Mouse (Mus musculus) kidney, embryonic 16.5 days (tissue): ENCODE results near the gene Gpx5. TPM values are rescaled to one million over a fixed set of nuclear protein-coding genes. Genes with fewer than 3 reads are reported as not detected.

Source experiments
- ATAC-seq: fragments of 200-750 bp; cut with Nextera tagmentation; 2 replicates; pipeline ENCODE4 v1.8.0; 2017; ENCODE audit warnings: moderate TSS enrichment; ENCODE audit not compliant: low FRiP score, low TSS enrichment
- H3K27ac ChIP-seq: fragments of 300-500 bp; sonication (generic); 2 replicates; pipeline ENCODE4 v1.5.1; 2014; ENCODE audit warnings: low read length
- H3K27me3 ChIP-seq: fragments of 300-500 bp; sonication (generic); 2 replicates; pipeline ENCODE4 v1.6.1; 2014; ENCODE audit warnings: low read length, control low read depth, mixed read lengths; ENCODE audit not compliant: insufficient read depth
- H3K36me3 ChIP-seq: fragments of 300-500 bp; sonication (generic); 2 replicates; pipeline ENCODE4 v1.6.1; 2014; ENCODE audit warnings: low read length, control low read depth, mixed read lengths; ENCODE audit not compliant: insufficient read depth
- H3K4me1 ChIP-seq: fragments of 300-500 bp; sonication (generic); 2 replicates; pipeline ENCODE4 v1.6.1; 2014; ENCODE audit warnings: low read length, control low read depth, mixed read lengths; ENCODE audit not compliant: insufficient read depth
- H3K4me2 ChIP-seq: fragments of 300-500 bp; sonication (generic); replicated peaks from 2 replicates; pipeline ENCODE4 v1.6.1; 2014; ENCODE audit warnings: low read depth, low read length
- H3K4me3 ChIP-seq: fragments of 300-500 bp; sonication (generic); 2 replicates; pipeline ENCODE4 v1.5.1; 2014; ENCODE audit warnings: mild to moderate bottlenecking, low read length
- H3K9ac ChIP-seq: fragments of 300-500 bp; sonication (generic); replicated peaks from 2 replicates; pipeline ENCODE4 v1.6.1; 2014; ENCODE audit warnings: low read length
- H3K9me3 ChIP-seq: fragments of 300-500 bp; sonication (generic); 2 replicates; pipeline ENCODE4 v1.6.1; 2016; ENCODE audit warnings: low read length, control low read depth
- WGBS: fragments of 180-500 bp; shearing (Covaris S2); extraction: QIAGEN DNeasy Blood & Tissue Kit; methylation state at CpG from one replicate; pipeline ENCODE4 v1.1.7; 2014; 5-methylcytosine and 5-hydroxymethylcytosine counted together
- polyA plus RNA-seq: library from polyadenylated mRNA; unstranded; fragments of >200 nt; fragmentation: Nextera tagmentation; extraction: Ambion mirVana; gene quantifications from 2 replicates; pipeline ENCODE4 v1.2.1, GENCODE M21; 2015

Gpx5 gene
- polyA plus RNA-seq, 1 experiment from 2014 or later: not detected

GRCm38 (mm10) chr13:21243196-21243595, 49.3 kb downstream of the Gpx5 start:
- peak overlapping the region; percentile 53 for H3K4me2 ChIP-seq
- H3K36me3 ChIP-seq: no peaks in the 10 kb centered on the region
- no peak for ATAC-seq
- 23% methylated on average over 13 of the region's 13 CpGs for WGBS
- peaks cover 23% of the 10 kb centered on the region for H3K27me3 ChIP-seq
- H3K9ac ChIP-seq: 0 out of 2 replicates have a peak overlapping the region, but pooled peaks have one; percentile 20
- peaks cover 8% of the 10 kb centered on the region; the same call in 1 of the 2 replicates for H3K4me1 ChIP-seq
- H3K27ac ChIP-seq: no peak overlapping the region
- H3K4me3 ChIP-seq: peak overlapping the region; percentile 38
- peaks cover 3% of the 10 kb centered on the region; the same call in 1 of the 2 replicates for H3K9me3 ChIP-seq

- Histone ChIP-seq H3K9ac (0 out of 2 replicates have a peak overlapping the region, but pooled peaks have one; percentile 20), H3K27ac (no peak overlapping the region), H3K36me3 (no peaks in the 10 kb centered on the region), H3K9me3 (peaks cover 3% of the 10 kb centered on the region; the same call in 1 of the 2 replicates), H3K27me3 (peaks cover 23% of the 10 kb centered on the region), H3K4me2 (peak overlapping the region; percentile 53), H3K4me1 (peaks cover 8% of the 10 kb centered on the region; the same call in 1 of the 2 replicates), H3K4me3 (peak overlapping the region; percentile 38)
- ATAC-seq: no peak
- WGBS: 10% methylated on average over 16 of the region's 16 CpGs
Observed at GRCm38 (mm10) chr13:21242408-21243125, 50.0 kb downstream of the Gpx5 start.

- Histone ChIP-seq H3K4me3 (no peak overlapping the region), H3K9me3 (peaks cover 3% of the 10 kb centered on the region; the same call in 1 of the 2 replicates), H3K36me3 (no peaks in the 10 kb centered on the region), H3K27ac (no peak overlapping the region), H3K9ac (no peak overlapping the region), H3K4me1 (peaks cover 8% of the 10 kb centered on the region; the same call in 1 of the 2 replicates), H3K4me2 (no peak overlapping the region), H3K27me3 (peaks cover 23% of the 10 kb centered on the region)
- ATAC-seq: no peak
- 18% methylated on average over 7 of the region's 7 CpGs for WGBS
Observed at GRCm38 (mm10) chr13:21240788-21241187, 51.7 kb downstream of the Gpx5 start.

- no peak for ATAC-seq
- no peak overlapping the region for H3K9ac ChIP-seq
- WGBS: 56% methylated on average over 6 of the region's 6 CpGs
- H3K4me3 ChIP-seq: no peak overlapping the region
- H3K4me2 ChIP-seq: no peak overlapping the region
- no peak overlapping the region for H3K27ac ChIP-seq
- no peaks in the 10 kb centered on the region for H3K4me1 ChIP-seq
- peaks cover 3% of the 10 kb centered on the region; the same call in 1 of the 2 replicates for H3K9me3 ChIP-seq
- 0 out of 2 replicates have a peak, but pooled peaks cover 4% of the 10 kb centered on the region for H3K27me3 ChIP-seq
- H3K36me3 ChIP-seq: no peaks in the 10 kb centered on the region
Observed at GRCm38 (mm10) chr13:21237161-21237560, 55.4 kb downstream of the Gpx5 start.

GRCm38 (mm10) chr13:21236714-21237113, 55.8 kb downstream of the Gpx5 start:
- Histone ChIP-seq H3K27me3 (no peaks in the 10 kb centered on the region), H3K9ac (no peak overlapping the region), H3K4me3 (no peak overlapping the region), H3K4me2 (no peak overlapping the region), H3K4me1 (no peaks in the 10 kb centered on the region), H3K9me3 (peaks cover 3% of the 10 kb centered on the region; the same call in 1 of the 2 replicates), H3K27ac (no peak overlapping the region), H3K36me3 (no peaks in the 10 kb centered on the region)
- 52% methylated on average over 2 of the region's 2 CpGs for WGBS
- no peak for ATAC-seq

Other genes starting within 250 kb of the Gpx5 start
- gene Olfr1370, start 217.8 kb downstream of the Gpx5 start, polyA plus RNA-seq: not detected in 2 replicates
- gene Olfr1369-ps1, start 181.2 kb downstream of the Gpx5 start, polyA plus RNA-seq: 0.05 TPM in 1 of 2 replicates, not detected in the other
- gene Olfr263, start 163.1 kb downstream of the Gpx5 start, polyA plus RNA-seq: not detected in 2 replicates
- gene Olfr1368, start 146.9 kb downstream of the Gpx5 start, polyA plus RNA-seq: not detected in 2 replicates
- 130 and 131 TPM in 2 replicates for gene Trim27, start 113.3 kb downstream of the Gpx5 start, polyA plus RNA-seq
- gene Gpx6, start 19.4 kb upstream of the Gpx5 start, polyA plus RNA-seq: 10.7 and 11.8 TPM in 2 replicates
- gene Olfr1367, start 54.2 kb upstream of the Gpx5 start, polyA plus RNA-seq: not detected in 2 replicates
- gene Zscan12, start 70.1 kb upstream of the Gpx5 start, polyA plus RNA-seq: 12.9 and 13.9 TPM in 2 replicates
- 88.0 and 91.8 TPM in 2 replicates for gene Zkscan3, start 110.0 kb upstream of the Gpx5 start, polyA plus RNA-seq
- gene Pgbd1, start 148.3 kb upstream of the Gpx5 start, polyA plus RNA-seq: 3.8 and 4.7 TPM in 2 replicates
- 22.9 and 32.2 TPM in 2 replicates for gene Zscan26, start 161.0 kb upstream of the Gpx5 start, polyA plus RNA-seq
- 1.9 and 2.3 TPM in 2 replicates for gene Nkapl, start 175.8 kb upstream of the Gpx5 start, polyA plus RNA-seq
- gene Zkscan4, start 186.2 kb upstream of the Gpx5 start, polyA plus RNA-seq: 4.5 TPM in 2 replicates
- gene Gm10065, start 186.7 kb upstream of the Gpx5 start, polyA plus RNA-seq: not detected in 2 replicates
- 0.46 and 1.6 TPM in 2 replicates for gene AK157302, start 202.5 kb upstream of the Gpx5 start, polyA plus RNA-seq
- 9.9 and 19.3 TPM in 2 replicates for gene Gm11273, start 208.7 kb upstream of the Gpx5 start, polyA plus RNA-seq
- gene Zkscan8, start 238.4 kb upstream of the Gpx5 start, polyA plus RNA-seq: 6.8 and 7.0 TPM in 2 replicates